Mouse (Mus musculus): ENCODE measurements around the gene Syde2.

The Syde2 gene

DNA sequence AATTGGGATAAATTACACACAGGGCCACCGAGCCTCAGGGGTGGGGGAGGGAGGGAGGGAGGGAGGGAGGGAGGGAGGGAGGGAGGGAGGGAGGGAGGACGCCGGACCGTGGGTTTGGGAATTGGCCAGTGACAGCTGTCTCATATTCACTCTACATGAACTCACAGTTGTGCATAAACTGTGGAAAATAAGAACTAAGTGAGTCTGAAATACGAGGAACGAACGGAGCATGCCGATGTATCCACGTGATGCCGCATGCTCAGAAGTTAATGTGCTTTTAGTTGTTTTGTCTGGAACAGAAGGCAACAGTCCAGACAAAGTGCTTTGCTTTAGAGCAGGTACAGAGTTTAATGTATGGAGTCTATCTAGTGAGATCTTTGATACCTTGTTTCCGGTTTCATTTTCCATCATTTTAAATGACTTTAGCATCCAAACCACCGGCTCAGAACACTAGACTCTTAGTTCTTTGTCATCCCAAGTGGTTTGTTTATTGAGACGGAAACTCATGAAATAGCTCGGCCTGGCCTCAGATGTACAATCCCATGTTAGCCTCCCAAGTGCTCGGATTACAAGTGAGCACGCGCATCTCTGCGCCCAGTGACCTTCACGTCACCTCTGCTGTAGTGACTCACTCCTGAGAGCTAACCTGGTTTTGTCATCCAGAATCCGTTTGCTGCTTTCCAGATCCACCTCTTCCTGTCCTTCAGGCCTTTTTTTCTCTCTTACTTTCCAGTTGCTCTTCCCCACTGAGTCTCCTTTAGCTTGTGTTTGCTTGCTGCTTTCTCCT is 22.4 kb downstream of the Syde2 start:
- in situ Hi-C loops (cut with MboI, MseI): no loop called here

DNA sequence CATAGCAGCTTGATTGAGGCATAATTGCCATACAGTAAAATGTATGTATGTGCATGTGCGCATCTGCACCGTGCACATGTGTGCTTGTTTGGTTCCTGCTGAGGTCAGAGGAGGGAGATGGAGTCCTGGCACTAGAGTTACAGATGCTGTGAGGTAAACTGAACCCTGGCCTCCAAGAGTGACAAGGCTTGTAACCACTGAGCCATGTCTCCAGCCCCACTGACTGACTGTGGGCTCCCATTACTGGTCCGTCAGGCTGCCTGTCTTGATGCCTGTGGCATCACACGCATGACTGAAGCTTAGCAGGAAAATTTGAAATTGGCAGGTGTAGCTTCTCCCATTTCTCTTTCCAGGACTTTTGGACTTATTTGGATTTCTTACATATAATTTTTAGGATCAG is 23.1 kb downstream of the Syde2 start:
- in situ Hi-C loops (cut with MboI, MseI): no loop called here

DNA sequence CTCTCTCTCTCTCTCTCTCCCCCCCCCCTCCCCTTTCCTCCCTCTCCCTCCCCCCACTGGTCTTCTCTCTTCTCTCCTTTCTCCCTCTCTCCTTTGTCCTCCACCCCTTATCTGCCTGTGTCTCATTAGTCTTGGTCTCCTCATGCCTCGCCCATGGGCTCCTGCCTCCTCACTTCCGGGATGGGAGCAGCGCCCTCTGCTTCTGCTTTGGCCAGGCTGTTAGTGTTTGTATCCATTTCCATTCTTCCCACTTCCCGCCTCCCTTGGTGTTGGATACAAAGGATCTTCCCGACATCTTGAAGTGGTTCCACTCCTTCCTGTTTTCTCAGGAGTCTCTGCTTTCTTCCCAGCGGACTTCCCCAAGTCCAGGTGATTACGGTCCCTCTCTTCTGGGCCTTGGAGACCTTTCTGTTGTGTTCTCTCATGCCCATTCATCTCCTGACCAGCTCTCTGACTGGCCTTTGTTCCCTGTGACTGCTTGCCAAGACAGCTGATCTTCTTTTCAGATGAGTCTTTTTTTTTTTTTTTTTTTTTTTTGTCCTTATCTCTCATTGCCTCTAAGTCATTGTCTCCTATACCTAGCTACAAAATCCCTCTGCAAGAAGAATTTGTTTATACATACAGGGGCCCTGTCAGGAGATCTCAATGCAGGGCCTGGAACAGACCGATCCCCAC is 24.0 kb downstream of the Syde2 start:
- in situ Hi-C loops (cut with MboI, MseI): no loop called here

DNA sequence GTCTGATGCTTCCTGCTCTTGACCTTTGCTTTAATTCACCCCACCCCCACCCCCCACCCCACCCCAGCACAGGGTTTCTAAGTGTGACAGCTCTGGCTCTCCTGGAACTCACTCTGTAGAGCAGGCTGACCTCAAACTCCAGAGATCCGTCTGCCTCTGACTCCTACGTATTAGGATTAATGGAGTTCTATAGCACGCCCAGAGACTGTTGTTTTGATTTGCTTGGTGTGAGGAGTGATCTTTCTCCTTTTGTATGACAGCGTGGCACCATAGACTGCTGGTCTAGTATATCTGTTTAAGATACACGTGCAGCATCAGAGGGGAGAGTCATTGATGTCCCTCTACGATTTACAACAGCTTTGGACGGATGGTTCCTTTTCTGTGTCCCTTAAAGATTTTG is 25.8 kb downstream of the Syde2 start:
- in situ Hi-C loops (cut with MboI, MseI): no loop called here

DNA sequence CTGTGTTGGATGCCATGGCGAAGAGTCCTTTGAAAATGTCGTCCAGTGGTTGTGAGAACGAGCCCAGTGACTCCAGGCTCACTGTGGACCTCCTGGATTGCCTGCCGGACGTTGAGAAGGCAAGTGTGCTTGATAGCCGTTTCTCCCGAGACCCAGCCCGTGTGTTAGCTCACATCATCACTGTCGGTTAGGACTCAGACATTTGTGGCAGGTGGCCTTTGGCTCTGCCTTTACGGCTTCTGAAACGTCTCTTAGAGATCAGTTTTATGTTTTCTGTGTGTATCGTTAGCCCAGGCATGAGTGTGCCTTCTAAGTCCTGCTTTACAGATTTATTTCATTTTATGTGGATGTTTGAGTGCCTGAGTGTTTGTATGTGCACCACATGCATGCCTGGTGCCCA is 26.7 kb downstream of the Syde2 start:
- in situ Hi-C loops (cut with MboI, MseI): no loop called here

DNA sequence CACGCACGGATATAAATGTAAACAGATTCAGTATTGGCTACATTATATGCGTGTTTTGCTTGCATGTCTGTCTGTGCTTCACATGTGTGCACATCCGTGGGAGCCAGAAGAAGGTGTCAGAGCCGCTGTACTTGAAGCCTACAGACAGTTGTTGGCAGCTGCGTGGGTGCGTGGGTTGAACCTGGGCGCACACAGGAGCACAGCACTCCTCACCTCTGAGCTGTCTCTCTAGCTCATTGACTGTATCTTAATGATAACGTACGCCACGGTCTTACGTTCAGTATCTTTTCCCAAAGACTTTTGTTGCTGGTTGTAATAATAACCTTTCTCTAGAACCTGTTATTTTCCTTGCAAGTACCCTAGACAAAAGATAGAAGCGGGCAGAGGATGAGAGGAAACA is 29.3 kb downstream of the Syde2 start:
- in situ Hi-C loops (cut with MboI, MseI): no loop called here

DNA sequence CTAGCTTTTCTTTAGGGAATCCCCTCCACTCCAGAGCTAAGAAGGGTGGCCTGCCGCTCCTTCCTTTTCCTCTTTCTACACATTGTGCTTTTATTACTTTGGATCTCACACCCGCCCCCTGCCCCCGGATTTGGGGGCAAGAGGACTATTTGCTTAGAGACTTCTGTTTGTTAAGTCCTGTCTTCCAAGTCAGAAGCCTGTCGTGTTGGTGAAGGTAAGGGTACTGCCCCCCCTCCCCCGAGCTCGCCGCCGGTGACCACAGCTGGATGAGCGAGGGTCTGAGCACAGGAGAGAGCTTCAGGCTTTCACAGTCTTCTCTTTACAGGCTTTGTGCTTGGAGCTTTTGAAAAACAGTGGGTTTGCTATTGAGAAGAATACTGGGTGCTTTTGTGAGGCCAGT is 29.9 kb downstream of the Syde2 start:
- in situ Hi-C loops (cut with MboI, MseI): no loop called here

DNA sequence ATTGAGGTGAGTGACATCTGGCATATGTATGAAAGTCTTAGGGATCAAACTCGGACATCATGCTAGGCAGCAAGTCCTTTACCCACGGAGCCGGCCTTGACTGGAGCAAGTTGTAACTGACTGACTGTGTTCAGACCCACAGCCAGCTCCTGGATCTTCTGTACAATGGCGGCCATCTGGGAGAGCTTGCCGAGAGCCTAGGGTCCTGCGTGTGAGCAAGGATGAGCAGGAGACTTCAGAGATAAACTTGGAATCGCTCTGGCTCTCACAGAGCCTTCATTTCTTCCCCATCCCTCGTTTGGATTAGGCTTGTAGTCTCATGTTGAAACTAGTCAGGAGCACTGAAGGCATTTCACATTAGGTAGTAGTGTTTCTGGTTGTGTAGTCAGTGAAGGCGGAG is 34.6 kb downstream of the Syde2 start:
- in situ Hi-C loops (cut with MboI, MseI): no loop called here

DNA sequence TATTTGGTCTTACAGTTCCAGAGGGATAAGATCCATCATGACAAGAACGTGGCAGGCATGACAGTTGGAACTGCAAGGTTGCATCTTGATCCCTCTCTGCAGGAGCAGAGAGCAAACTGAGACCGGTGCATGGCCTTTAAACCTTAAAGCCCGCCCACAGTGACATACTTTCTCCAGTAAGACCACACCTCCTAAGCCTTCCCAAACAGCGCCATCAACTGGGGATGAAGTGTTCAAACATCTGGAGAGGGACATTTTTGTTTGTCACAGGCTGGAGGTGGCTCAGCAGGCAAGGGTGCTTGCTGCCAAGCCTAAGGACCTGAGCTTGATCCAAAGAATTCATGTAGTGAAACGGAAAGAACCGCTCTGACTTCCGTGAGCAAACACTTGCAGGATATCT is 37.1 kb downstream of the Syde2 start:
- in situ Hi-C loops (cut with MboI, MseI): no loop called here

DNA sequence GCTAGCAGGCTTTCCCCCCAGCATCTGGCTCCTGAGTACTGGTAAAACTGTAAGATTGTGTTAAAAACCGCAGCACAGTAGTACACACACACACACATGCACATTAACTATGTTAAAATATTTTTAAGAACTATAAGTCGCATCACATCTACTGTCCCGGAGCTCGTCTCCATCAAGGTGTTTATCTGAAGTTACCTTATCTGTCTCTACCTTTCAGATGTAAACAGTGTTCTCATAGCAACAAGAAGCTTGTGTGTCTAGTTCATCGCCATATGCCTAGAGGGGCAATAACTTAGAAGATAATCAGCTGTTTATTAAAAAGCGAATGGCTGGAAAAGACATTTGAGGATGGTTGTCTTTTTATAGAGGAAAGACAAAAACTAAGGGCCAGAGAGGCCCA is 37.8 kb downstream of the Syde2 start:
- in situ Hi-C loops (cut with MboI, MseI): no loop called here

DNA sequence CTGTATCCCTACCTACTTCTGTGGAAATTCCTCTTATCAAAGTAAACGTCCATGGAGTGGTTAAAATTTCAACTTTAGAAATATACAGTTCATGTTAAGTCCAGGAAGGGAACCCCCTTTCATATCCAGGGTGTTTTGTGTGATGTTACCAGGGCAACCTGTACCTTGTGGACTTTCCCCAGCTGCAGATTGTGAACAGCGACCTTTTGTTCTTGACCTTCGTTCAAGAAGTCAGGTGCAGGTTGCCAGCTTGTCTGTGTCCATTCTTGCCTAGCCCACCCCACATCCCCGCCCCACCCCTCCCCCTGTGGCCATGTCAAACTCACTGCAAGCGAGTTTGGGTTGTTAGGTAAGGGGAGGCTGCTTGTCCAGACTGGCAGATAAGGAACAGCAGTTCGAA is 39.4 kb downstream of the Syde2 start:
- in situ Hi-C loops (cut with MboI, MseI): no loop called here

DNA sequence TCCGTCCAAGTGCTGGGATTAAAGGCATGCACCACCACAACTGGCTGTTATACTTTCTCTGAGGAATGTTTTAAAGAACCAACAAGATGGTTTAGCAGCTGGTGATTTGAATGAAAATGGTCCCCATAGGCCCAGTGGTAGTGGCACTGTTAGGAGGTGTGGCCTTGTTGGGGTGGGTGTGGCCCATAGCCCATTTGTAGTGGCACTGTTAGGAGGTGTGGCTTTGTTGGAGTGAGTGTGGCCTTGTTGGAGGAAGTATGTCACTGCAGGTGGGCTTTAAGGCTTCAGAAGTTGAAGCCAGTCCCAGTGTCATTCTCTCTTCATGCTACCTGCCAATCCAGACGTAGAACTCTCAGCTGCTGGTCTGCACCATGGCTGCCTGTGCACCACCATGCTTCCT is 40.7 kb downstream of the Syde2 start:
- in situ Hi-C loops (cut with MboI, MseI): no loop called here

DNA sequence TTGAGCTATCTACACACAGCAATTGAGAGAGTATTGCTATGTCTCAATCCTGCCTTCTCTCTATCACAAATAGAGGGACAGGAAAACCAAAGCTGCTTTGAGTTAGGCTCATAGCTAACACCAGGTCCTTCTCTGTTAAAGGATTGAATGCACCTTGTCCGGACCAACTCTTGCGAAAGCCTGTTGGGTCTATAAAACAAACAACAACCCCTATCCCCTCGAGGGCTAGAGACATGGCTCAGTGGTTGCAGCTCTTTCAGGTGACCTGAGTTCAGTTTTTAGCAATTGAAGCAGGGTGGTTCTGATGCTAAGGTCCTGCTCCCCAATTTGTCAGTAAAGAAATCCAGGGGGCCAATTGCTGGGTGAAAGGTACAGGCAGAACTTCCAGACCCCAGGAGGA is 41.6 kb downstream of the Syde2 start:
- in situ Hi-C loops (cut with MboI, MseI): no loop called here

DNA sequence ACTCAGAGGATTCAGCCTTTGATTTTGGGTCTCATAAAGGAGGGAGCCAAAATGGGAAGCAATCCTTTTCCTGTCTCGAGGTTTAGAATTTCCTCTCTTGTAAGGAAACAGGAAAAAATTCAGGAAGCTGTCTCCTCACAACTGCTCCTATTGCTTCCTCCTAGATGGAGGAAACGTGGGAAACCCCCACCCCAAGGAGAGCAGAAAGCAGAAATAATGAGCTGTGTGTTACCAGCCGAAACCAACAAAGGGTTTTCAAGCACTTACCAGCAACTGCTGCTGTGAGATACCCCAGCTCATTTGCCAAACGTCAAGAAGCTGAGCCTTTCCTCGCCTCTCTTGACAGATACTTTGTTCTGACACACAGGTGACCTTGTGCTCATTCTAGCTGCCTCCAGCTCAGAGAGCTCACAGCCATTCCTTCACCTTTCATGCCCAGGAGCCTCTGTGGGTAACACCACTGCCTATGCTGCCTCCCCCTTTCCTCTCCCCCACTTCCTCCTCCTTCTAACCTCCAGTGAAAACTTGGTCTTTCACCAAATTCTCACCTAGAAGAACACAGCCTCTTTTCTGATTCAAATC is 42.7 kb downstream of the Syde2 start:
- in situ Hi-C loops (cut with MboI, MseI): no loop called here

DNA sequence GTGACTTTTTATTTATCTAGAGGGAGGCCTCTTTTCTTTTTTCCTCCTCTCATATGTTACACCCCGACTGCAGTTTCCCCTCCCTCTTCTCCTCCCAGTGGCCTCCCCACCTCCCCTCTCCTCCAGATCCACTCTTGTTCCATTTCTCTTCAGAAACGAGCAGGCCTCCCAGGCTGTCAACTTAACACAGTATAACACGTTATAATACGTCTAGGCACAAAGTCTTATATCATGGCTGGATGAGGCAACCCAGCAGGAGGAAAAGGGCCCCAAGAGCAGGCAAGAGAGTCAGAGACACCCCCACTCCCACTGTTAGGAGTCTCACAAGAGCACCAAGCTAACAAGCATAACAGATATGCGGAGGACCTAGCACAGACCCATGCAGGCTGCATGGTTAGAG is 45.3 kb downstream of the Syde2 start:
- in situ Hi-C loops (cut with MboI, MseI): no loop called here

DNA sequence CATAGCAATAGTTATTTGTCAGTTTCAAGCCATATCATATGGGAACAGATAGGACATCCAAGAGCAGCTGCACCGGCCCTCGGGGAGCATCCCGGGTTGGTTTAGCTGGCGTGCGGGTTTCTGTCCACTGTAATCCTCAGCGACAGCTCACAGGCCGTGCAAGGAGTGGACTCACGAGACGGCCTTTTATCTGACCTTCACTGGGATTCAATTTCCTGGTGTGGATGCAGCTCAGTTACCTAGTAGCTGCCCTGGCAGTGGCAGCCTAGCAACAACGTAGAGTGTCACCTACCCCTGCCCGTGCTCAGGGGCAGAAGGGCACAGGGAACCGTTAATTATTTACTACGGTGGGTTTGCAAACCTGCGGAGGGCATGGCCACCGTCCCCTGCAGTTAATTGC is 50.2 kb downstream of the Syde2 start:
- in situ Hi-C loops (cut with MboI, MseI): no loop called here

DNA sequence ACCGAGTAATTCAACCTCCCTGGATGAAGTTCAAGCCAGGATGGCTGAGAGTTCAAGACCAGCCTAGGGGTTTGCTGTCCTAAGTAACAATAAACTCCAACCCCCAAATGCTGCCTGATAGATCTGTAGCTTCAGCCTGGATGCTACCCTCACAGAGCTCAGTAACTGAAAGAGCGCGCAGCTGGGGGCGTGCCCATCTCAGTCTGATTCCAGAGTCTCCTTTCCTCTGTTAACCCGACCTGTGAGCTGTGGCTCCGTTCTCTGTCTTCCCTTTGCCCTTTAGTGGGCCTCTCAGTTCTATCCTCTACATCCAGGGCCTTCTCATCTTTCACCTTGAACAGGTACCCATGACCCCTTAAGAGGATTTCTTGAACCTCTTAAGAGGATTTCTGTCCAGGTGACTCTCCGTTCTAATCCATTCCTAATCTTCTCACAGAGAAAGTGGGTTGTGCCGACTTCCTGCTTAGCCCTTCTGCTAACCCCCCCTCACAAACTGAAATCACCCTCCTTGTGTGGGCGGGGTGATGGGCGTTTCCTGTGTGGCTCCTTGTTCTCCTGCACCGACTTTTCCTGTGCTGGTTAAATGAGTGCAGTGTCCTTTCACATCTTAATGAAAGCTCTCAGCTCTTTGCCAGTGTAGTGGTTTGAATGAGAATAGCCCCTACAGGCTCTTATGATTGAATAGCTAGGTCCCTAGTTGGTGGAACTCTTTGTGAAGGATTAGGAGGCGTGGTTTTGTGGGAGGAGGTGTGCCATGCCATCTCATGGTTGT is 51.6 kb downstream of the Syde2 start:
- in situ Hi-C loops (cut with MboI, MseI): no loop called here

DNA sequence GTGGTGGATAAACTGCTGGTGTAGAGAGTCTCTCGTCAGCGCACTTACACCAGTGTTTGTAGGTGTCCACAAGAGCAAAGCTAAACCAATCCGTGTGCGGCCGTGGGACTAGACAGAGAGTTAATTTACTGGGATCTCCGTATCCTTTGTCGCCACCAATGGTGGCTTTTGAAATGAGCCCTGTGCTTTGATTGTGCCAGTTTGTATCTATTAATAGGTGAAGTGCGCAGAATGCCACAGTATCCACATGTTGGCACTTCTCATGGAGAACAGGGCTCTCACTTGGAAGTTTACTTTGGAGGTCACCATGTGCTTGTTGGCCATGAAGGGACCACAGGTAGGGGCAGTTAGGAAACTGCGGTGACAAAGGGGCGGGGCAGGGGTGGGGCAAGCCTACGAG is 53.7 kb downstream of the Syde2 start:
- in situ Hi-C loops (cut with MboI, MseI): no loop called here

DNA sequence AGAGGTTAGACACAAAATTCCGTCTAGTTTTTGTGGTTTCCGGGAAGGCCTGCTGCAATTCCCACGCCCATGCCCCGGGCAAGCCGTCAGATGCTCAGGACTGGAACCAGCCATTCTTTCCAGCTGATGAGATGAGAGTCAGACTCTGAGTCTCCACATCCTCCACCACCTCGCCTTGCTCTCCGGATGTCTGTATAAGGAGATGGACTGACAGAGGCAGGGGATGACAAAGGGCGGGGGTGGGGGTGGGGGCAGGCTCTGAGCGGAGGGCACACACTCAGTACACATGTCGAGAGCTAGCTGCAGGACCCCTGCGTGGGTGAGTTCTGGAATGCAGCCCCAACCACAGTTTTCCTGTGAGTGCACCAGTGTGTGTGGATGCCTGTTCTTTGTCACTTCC is 57.3 kb downstream of the Syde2 start:
- in situ Hi-C loops (cut with MboI, MseI): no loop called here

DNA sequence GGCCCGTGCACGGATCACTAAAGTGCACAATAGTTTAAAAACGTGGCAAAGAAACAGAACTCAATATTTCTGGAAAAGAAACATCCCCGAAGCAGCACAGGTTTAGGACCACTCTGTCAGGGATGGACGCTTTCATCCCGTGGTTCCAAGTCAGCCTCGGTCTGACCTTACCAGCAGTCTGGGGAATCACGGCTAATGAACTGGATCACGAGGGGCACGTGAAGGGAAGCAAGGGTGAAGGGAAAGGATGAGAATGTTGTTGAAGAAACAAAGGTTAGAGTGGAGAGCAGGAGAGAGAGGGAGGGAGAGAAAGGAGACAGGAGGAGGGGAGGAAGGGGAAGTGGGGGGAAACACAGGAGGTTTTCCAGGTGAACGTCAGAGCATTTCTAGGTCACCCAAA is 58.4 kb downstream of the Syde2 start:
- in situ Hi-C loops (cut with MboI, MseI): no loop called here

DNA sequence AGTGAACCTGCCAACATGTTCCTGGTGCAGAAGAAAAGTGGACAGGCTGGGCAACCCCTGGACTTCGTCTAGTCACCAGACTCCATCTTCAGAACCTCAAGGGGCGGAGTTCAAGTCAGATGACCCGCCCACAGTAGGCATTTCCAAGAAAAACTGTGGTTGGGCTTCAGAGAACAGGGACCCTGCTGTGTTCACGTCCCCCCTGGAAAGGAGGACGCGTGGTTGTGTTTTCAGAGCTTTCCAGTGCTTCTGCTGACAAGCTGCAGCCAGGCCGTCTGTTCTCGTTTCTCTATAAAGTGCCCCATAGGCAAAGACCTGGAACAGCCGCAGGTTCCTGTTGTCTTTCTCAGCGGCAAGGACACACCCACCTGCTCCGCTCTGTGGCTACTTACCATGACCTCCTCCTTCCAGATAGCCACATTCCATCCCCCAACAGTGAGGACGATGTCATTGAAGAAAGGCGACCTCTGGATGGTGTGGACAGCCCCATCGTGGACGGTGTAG is 60.1 kb downstream of the Syde2 start:
- in situ Hi-C loops (cut with MboI, MseI): no loop called here

DNA sequence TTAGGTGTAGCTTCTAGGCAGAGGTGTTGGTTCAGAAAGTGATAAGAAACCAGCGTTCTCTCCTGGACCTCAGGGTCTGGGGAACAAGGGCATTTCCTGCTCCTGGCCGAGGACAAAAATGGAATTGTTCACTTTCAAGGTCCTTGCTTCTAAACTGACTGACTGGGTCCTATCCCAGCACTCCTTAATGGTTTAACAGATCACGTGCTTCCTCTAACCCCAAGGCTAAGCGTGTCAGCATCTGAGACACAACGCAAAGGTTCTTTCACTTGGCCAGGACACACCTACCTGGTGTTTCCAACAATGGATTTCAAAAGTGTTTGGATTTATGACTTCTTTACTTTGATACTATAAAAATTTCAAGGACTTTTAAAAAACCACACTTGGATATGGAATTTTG is 62.3 kb downstream of the Syde2 start:
- in situ Hi-C loops (cut with MboI, MseI): no loop called here
